Mouse (Mus musculus) myocyte (in vitro differentiated cells): Measurements from ENCODE around the gene Olfr786.

Source experiments
- E2F4 ChIP-seq: IDR thresholded peaks from one replicate; pipeline ENCODE4 v1.6.1; 2011; ENCODE audit warnings: mild to moderate bottlenecking, control low read depth, moderate library complexity; ENCODE audit not compliant: insufficient read depth
- POLR2A ChIP-seq: IDR thresholded peaks from one replicate; pipeline ENCODE4 v1.6.1; 2011; ENCODE audit warnings: low read depth, mild to moderate bottlenecking, control low read depth, moderate library complexity; ENCODE audit not compliant: insufficient read length
- POLR2AphosphoS2 ChIP-seq: IDR thresholded peaks from one replicate; pipeline ENCODE4 v1.6.1; 2011; ENCODE audit warnings: low read depth, control low read depth; ENCODE audit not compliant: insufficient read length

DNA sequence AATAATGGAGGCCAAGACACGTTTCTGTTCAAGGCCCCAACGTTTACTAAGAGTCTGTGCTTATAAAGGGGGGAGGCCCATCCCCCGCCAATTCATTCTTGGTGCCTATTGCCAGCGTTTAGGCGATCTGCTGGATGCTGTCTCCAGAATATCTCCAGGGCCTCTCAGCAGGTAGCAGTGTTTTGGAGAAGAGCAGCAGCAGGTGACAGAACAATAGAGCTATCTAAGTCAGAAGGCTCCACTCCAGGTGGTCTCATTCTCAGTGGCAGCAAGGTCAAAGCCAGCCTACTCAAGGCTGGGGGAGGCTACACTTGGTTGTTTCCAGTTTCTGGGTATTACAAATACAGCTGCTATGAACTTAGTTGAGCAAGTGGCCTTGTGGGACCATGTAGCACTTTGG, 26.2 kb upstream of the Olfr786 start:
- no peak for TF ChIP-seq E2F4
- TF ChIP-seq POLR2A = no peak
- TF ChIP-seq POLR2AphosphoS2 = no peak
